Mouse (Mus musculus) kidney, postnatal 10 days (tissue): ENCODE measurements around the gene Ptpro.

Source experiments
- DNase-seq: peaks from one replicate; pipeline ENCODE4 v3.0.0; 2021; ENCODE audit warnings: mixed read lengths

Gene Ptpro

GRCm38 (mm10) chr6:137294973-137295820 is 43.1 kb downstream of the Ptpro start:
- no peak for DNase-seq

DNA sequence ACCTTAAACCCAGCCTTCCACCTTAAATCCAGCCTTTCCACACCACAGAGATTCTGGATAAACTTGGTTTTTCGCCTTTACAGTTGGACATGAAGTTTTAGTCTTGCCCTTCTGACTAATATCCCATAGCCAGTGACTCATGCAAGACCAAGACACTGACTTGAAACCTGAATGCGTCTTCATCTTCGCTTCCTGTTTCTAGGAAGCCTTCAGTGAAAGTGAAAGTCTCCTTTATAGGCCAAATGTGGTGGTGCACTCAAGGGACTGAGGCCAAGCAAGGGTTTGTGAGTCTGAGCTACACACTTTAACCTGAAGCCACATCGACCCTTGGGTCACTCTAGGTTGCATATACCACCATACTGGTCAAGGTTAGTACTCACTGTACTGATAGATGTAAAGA is 50.4 kb downstream of the Ptpro start:
- no peak for DNase-seq

DNA sequence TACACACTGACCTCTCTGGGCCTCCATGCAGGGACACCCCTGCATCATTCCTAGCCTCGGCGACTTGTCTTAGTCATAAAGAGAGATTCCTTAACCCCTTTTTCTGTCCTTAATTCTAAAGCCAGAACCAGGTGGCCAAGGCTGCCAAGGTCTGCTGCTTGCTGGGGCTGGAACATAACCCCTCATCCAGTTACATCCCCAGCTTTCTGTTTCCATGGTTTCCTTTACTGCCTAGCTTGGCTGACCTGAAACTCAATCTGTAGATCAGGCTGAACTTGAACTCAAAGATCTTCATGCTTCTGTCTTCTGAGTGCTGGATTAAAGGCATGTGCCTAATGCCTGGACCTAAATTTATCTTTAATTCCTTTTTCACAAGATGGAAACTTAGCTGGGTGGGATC is 51.7 kb downstream of the Ptpro start:
- DNase-seq = no peak

- no peak for DNase-seq
Measured at GRCm38 (mm10) chr6:137315265-137315664, 63.1 kb downstream of the Ptpro start.

- DNase-seq = no peak
Measured at GRCm38 (mm10) chr6:137316358-137316757, 64.2 kb downstream of the Ptpro start.

DNA sequence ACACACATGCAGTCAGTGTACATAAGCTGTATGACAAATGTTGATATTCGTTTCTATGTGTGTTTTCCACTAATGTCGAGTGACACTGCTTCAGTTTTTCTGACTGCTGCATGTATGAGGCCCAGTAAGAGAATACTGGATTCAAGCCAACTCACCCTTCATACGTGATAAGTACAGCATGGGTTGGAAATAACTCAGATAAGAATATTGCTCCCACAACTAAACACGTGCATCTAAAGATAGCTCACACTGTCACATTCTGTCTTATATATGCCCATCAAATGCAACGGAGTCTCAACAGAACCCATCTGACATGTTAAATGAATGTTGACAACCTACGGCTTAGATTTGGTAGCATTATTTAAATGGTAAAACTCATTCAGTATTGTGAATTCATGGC is 65.4 kb downstream of the Ptpro start:
- DNase-seq = no peak

GRCm38 (mm10) chr6:137318242-137318861 is 66.2 kb downstream of the Ptpro start:
- no peak for DNase-seq

DNA sequence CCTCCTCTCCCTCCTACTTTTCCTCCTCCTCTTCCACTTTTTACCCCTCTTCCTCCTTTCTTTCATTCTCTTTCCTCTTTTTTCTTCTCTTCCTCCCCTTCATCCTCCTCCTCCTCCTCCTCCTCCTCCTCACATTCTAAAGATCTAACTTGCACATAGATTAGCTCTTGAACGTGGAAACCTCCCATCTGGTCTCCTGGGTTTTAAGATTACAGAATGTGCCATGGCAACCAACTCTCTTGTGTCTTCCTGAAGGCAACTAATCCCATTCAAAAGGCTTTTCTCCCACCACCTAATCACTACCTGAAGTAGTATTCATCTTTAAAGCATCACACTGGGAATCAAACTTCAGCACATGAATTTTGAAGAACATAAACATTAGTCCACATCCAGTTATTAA is 67.5 kb downstream of the Ptpro start:
- DNase-seq = no peak

- DNase-seq = no peak
Measured at GRCm38 (mm10) chr6:137327718-137328117, 75.6 kb downstream of the Ptpro start.

GRCm38 (mm10) chr6:137328228-137328627 is 76.1 kb downstream of the Ptpro start:
- DNase-seq = no peak

- DNase-seq = no peak
Measured at GRCm38 (mm10) chr6:137330782-137331181, 78.7 kb downstream of the Ptpro start.

- DNase-seq = no peak
Measured at GRCm38 (mm10) chr6:137331826-137332225, 79.7 kb downstream of the Ptpro start.

DNA sequence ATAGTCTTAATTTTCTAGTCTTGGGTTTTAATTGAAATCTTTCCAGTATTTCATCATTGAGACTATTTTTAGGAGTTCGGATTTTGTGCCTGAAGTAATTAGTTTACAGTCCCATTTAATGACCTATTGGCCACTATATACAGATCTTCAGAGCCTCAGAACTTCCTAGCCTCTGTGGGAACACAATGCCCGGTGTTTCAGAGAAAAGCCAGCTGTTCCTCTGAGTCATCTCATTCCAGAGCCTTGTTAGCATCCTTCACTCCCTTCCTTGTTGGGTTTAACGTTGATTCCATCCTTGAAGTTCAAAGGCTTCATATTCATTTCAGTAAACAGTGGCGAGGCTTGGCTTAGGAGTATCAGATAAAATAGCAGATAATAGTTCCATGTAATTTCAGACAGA is 87.0 kb downstream of the Ptpro start:
- no peak for DNase-seq

- DNase-seq = peak; percentile 21
Measured at GRCm38 (mm10) chr6:137343688-137344441, 91.7 kb downstream of the Ptpro start.

GRCm38 (mm10) chr6:137360166-137360565 is 108.0 kb downstream of the Ptpro start:
- no peak for DNase-seq

- no peak for DNase-seq
Measured at GRCm38 (mm10) chr6:137362216-137362615, 110.1 kb downstream of the Ptpro start.

DNA sequence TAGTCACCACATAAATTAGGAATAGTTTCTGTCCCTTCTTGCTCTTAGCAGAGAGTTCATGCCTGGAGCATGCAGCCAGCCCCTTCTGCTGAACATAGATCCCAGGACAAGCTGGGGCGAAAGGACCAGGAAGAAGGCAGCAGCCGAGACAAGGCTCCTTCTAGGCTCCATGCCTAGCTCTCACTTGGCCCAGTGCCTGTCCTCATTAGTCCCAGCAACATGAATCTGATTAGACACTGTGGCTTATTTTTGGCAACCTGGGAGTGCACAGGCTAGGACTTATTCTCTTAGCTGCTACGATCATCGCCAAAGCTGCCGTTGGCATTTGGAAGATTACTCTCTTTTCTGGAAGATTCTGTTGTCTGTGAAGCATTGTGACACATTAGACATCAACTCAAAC is 112.6 kb downstream of the Ptpro start:
- peak; percentile 45 for DNase-seq

DNA sequence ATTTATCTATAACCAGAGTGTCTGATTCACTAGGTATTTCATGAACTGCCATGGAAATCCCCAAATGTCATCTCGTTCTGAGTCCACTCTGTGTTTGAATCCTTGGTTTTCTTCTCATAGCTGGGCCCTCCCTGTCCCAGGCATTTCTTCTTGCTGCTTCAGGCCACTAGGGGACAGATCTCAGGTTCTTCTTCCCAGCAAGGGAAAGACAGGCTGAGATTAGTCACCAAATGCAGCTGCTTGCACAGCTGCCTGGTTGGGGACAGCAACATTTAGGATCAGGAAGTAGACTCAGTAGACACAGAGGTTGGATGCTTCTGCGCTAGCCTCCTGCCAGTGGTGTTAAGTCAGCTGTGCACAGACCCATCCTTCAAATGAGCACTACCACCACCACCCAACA is 113.5 kb downstream of the Ptpro start:
- DNase-seq = no peak

GRCm38 (mm10) chr6:137370745-137371144 is 118.6 kb downstream of the Ptpro start:
- DNase-seq = no peak

DNA sequence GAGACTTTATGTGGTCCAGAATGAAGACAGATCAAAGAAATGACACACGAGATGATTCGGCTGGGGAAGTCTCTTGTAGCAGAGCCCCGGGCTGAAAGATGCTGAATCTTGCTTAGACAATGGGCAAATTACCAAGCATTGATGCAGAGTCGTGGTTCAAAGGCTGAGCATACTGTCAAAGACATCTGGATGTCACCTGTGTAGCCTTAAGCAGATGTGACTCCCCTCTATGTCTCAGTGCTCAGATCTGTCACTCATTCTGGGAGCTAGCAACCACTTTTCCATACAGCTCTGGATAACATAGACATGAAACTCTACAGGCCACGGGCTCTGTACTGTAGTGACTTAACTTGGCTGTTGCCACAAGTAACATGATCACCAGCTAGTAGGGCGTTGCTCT is 119.3 kb downstream of the Ptpro start:
- DNase-seq = no peak

- DNase-seq = no peak
Measured at GRCm38 (mm10) chr6:137373920-137374319, 121.8 kb downstream of the Ptpro start.

DNA sequence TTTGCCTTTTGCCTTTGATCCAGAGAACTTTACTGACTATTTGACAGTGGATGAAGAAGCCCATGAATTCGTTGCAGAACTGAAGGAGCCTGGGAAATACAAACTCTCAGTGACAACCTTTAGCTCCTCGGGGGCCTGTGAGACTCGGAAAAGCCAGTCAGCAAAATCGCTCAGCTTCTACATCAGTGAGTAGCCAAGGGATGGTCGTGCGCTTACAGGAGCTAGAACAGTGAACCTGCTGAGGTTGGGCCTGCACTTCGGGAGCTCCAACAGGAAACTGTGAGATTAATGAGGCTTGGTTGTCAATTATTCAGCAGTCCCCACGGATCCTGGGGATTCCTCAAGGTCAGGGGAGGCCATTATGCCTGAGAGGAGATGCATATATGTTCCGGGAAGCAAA is 130.4 kb downstream of the Ptpro start:
- no peak for DNase-seq

DNA sequence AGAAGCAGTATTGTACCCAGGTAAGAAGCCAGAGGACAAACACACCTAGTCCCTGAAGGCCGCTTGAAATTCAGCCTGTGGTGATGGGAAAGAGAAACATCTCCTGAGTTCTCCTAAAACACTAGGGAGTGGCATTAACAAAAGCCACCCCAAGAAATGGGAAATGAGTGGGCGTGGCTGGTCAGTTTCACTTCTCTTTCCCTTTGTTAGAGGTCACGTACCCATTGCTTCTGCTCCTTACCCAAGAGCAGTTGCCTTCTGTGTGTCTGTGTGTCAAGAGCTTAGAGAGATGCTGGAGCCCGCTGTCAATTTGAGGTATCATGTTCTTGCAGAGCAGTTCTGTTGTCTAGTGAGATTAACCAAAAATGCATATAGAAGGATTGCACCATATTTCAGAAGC is 134.2 kb downstream of the Ptpro start:
- no peak for DNase-seq

DNA sequence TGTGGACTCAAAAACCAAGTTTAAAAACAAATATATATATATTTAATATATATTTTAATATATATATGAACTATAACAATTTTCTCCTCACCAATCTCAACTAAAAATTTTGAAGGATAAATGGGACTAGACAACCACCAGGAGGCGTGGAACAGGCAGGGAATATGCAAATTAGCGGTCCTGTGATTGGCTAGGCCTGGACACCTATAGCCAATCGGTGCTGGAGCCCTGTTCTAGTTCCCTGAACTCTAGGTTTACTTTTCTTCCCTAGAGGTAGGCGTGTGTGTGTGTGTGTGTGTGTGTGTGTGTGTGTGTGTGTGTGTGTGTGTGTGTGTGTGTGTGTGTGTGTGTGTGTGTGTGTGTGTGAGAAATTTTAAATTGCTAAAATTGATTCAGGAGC is 134.8 kb downstream of the Ptpro start:
- DNase-seq = no peak
